Mouse (Mus musculus) hindbrain, embryonic 15.5 days (tissue): ENCODE measurements around the gene Pdcd6ip. TPM values are rescaled to one million over a fixed set of nuclear protein-coding genes. Genes with fewer than 3 reads are reported as not detected.

Source experiments
- polyA plus RNA-seq: library from polyadenylated mRNA; unstranded; fragments of >200 nt; fragmentation: Nextera tagmentation; extraction: Ambion mirVana; gene quantifications from 2 replicates; pipeline ENCODE4 v1.2.1, GENCODE M21; 2015

Gene Pdcd6ip
- polyA plus RNA-seq, 1 experiment from 2014 or later, result 39.1 TPM

Other genes starting within 250 kb of the Pdcd6ip start
- gene Clasp2, start 33.2 kb upstream of the Pdcd6ip start, polyA plus RNA-seq, result 117 and 123 TPM in 2 replicates
- 31.7 and 32.0 TPM in 2 replicates for gene Ubp1, start 222.7 kb upstream of the Pdcd6ip start, polyA plus RNA-seq